Mouse (Mus musculus): ENCODE results near the gene Kcnq4. TPM values are rescaled to one million over a fixed set of nuclear protein-coding genes. Genes with fewer than 3 reads are reported as not detected.
A peak's percentile ranks its signal among the peaks of the same experiment; 100 is the strongest.

The Kcnq4 gene
- polyA plus RNA-seq, 1 experiment, result 8.3 TPM

DNA sequence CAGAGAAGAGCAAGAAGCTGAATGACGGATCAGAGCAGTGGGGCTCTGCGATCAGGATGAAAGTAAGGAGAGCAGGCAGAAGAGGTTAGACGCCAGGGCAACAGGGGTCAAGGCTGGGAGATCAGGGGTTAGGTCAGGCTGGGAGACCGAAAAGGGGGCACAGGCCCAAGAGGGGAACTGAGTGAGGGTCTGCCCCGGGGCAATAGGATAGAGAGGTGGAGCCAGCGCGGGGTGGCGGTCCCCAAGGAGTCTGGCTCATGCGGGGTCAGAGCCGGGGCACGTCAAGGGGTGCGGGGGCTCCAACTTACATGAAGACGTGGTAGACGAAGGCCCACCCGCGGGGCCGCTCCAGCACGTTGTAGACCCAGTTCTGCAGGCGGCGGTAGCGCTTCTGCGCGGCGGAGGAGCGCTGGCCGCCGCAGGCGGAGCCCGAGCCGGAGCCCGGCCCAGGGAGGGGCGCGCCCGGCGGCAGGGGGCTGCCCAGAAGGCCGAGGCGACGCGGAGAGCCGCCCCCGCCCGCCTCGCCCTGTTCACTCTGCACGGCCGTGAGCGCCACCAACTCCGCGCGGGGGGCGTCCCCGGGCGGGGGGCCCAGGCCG lies 1.8 kb downstream of the Kcnq4 start:
- TF ChIP-seq CTCF (IDR thresholded peaks at IDR 0.05; ENCODE audit: insufficient read depth, low read length), result no peak
- no peak for TF ChIP-seq POLR2A (IDR thresholded peaks at IDR 0.05; ENCODE audit: borderline replicate concordance, extremely low read depth, low read depth, low read length)
- H3K4me1 ChIP-seq (ENCODE audit: control insufficient read depth, insufficient read depth, low read length), result 0 out of 2 replicates have a peak, but pooled peaks cover 2% of the 10 kb centered on the region
- DNase-seq, result peak; percentile 16
- peak overlapping the region; percentile 49 for H3K4me3 ChIP-seq (replicated peaks; ENCODE audit: extremely low read depth, low read depth, low read length)
- WGBS, result 7% methylated on average over 51 of the region's 53 CpGs

DNA sequence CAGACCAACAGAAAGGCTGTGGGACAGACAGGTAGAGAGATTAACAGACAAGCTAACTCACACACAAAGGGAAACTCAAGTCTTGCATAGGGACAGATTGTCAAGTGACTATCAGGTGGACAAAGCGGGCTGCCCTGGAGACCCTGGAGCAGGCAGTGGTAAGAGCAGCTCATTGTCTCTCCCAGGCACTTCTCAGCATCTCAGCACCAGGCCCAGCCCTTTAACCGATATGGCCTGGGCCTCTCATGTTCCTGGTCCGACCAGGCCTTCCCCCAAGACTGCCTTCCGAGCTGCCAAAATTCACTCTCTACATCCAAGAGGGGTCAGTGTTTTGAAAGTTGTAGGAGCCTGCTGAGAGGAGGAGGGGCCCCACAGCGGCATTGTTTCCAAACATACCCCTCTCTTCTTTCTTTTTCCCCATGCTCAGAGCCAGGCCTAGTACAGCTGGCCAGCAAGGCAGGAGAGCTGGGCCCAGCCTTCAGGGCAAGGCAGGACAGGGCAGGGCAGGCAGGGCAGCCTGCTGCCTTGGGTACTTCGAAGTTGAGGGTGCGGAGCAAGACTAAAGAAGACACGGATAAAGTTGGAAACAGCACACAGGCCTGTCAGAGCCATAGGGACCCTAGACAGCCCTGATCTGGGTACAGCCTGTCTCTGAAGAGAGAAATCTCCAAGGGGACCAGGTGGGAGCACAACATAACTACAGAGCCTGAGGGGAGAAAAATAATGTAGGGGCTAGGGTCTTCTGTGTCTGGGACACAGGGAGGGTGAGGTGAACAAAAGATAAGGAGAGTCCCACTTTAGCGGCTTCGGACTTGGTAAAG lies 2.5 kb downstream of the Kcnq4 start:
- peak overlapping the region; percentile 31 for H3K4me3 ChIP-seq (replicated peaks; ENCODE audit: extremely low read depth, low read depth, low read length)
- 57% methylated on average over 10 of the region's 10 CpGs for WGBS
- no peak for DNase-seq
- TF ChIP-seq CTCF (IDR thresholded peaks at IDR 0.05; ENCODE audit: insufficient read depth, low read length) (no peak), POLR2A (IDR thresholded peaks at IDR 0.05; ENCODE audit: borderline replicate concordance, extremely low read depth, low read depth, low read length) (no peak)
- 0 out of 2 replicates have a peak, but pooled peaks cover 2% of the 10 kb centered on the region for H3K4me1 ChIP-seq (ENCODE audit: control insufficient read depth, insufficient read depth, low read length)

DNA sequence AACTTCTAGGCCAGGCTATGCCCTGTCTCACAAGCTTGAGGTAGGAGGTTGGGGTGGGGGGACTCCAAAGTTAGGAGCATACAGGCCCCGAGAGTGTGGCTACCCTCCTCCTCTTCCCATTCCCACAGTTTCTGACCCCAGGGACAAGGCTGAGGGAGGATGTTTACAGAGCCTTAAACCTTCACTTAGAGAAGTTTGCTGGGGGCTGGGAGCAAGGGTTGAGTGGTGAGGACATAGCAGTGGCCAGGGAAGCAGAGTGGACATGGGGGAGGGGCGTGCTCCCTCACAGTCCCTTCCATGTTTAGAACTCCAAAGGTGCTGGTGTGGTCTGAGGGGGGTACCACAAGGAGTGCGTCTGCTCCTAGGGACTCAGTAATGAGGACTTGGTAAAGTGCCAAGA lies 4.8 kb downstream of the Kcnq4 start:
- TF ChIP-seq CTCF (IDR thresholded peaks at IDR 0.05; ENCODE audit: insufficient read depth, low read length), result no peak
- TF ChIP-seq POLR2A (IDR thresholded peaks at IDR 0.05; ENCODE audit: borderline replicate concordance, extremely low read depth, low read depth, low read length), result no peak
- Histone ChIP-seq H3K4me1 (ENCODE audit: control insufficient read depth, insufficient read depth, low read length) (0 out of 2 replicates have a peak, but pooled peaks cover 2% of the 10 kb centered on the region), H3K4me3 (replicated peaks; ENCODE audit: extremely low read depth, low read depth, low read length) (no peak overlapping the region)
- no peak for DNase-seq
- WGBS, result 70% methylated on average over 3 of the region's 3 CpGs

DNA sequence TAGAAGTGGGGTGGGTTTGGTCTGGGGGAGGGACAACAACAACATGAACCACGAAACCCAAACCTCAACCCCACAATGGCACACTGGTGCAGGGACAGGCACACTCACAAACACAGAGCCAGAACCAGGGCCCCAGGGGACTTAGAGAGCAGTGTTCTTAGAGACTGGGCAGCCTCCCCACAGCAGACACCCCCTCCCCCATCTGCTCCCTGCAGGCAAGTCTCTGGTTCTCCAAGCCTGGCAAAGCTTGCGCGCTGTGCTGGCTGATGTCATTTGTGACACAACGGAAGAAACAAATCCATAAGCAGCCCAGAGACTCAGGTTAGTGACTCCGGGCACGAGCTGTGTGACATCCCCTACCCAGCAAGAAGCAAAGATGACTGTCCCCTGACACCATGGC lies 7.1 kb downstream of the Kcnq4 start:
- no peak for DNase-seq
- 78% methylated on average over 6 of the region's 6 CpGs for WGBS
- H3K4me1 ChIP-seq (ENCODE audit: control insufficient read depth, insufficient read depth, low read length), result no peaks in the 10 kb centered on the region
- TF ChIP-seq POLR2A (IDR thresholded peaks at IDR 0.05; ENCODE audit: borderline replicate concordance, extremely low read depth, low read depth, low read length) (no peak), CTCF (IDR thresholded peaks at IDR 0.05; ENCODE audit: insufficient read depth, low read length) (no peak)
- no peak overlapping the region for H3K4me3 ChIP-seq (replicated peaks; ENCODE audit: extremely low read depth, low read depth, low read length)

DNA sequence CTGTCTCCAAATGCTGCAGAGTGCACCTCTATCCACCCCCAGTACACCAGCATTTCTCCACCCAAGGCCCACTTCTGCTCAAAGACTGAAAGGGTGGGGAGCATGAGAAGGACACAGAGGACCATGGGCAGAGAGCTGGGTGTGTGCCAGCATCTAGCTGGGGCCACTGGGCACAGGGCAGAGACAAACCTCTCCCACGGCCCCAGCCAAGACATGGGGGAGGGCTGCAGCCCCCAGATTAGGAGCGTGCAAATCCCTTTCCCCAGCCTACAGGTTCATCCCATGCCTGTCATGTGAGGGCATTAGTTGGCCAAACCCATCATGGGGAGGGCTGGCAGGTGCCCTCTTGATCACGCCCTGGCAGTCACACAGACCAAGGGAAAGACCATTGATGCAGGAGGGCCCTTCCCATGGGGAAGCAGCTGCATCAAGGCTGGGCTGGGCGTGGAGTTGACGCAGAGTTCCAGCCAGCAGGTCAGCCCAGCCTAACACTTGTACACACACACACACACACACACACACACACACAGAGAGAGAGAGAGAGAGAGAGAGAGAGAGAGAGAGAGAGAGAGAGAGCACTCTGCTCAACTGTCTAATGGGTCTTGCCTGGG lies 14.3 kb downstream of the Kcnq4 start:
- DNase-seq, result no peak
- H3K4me3 ChIP-seq (replicated peaks; ENCODE audit: extremely low read depth, low read depth, low read length), result no peak overlapping the region
- H3K4me1 ChIP-seq (ENCODE audit: control insufficient read depth, insufficient read depth, low read length), result peaks cover 6% of the 10 kb centered on the region; the same call in 1 of the 2 replicates
- TF ChIP-seq POLR2A (IDR thresholded peaks at IDR 0.05; ENCODE audit: borderline replicate concordance, extremely low read depth, low read depth, low read length), result no peak
- no peak for TF ChIP-seq CTCF (IDR thresholded peaks at IDR 0.05; ENCODE audit: insufficient read depth, low read length)
- 76% methylated on average over 5 of the region's 5 CpGs for WGBS

DNA sequence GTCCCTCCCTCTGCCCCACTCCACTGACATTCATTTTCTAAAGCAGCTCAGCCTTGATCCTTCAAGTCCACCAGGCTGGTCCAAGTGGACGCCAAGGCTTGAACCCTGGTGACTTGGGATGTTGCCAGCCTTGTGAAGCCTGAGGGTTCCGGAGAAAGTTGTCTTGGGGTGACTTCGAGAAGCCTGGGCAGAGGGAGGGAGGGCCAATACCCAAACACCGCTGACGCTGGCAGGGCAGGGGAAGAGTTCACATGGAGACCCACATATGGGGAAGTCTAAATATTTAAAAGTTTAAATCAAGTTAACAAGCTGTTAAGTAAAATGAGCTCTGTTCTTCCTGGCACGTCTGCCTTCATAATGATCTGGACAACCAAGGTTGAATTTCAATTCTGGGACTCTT lies 15.7 kb downstream of the Kcnq4 start:
- 77% methylated on average over 6 of the region's 6 CpGs for WGBS
- Histone ChIP-seq H3K4me1 (ENCODE audit: control insufficient read depth, insufficient read depth, low read length) (peaks cover 6% of the 10 kb centered on the region; the same call in 1 of the 2 replicates), H3K4me3 (replicated peaks; ENCODE audit: extremely low read depth, low read depth, low read length) (no peak overlapping the region)
- TF ChIP-seq CTCF (IDR thresholded peaks at IDR 0.05; ENCODE audit: insufficient read depth, low read length) (no peak), POLR2A (IDR thresholded peaks at IDR 0.05; ENCODE audit: borderline replicate concordance, extremely low read depth, low read depth, low read length) (no peak)
- DNase-seq, result no peak

DNA sequence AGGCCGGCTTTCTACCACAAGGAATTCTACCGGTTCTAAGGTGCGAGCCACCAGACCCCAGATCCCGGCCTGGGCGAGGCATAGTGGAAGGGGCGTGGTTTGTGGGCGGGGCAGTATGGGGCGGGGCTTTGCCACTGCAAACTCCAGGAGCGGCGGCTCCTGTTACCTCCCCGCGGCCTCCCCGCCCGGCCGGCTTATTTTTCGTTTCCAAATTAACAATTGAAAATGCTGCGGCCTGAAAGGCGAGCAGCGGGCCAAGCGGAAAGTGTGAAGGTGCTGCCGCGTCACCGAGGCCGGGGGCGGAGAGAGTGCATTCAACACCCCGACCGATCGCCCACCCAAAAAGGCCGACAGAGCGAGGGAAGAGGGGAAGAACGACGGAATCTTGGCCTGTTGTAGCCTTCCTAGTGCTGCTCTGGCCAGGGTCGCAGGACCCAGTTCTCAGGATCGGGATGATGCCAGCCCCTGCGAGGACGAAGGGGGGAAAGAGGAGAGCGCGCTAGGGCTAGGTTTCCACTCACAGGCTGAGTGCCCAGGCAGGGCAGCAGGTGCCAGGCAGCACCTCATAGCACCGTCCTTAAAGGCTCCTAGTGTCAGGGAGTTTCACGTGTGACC lies 17.3 kb downstream of the Kcnq4 start:
- Histone ChIP-seq H3K4me1 (ENCODE audit: control insufficient read depth, insufficient read depth, low read length) (peaks cover 6% of the 10 kb centered on the region; the same call in 1 of the 2 replicates), H3K4me3 (replicated peaks; ENCODE audit: extremely low read depth, low read depth, low read length) (peak overlapping the region; percentile 61)
- TF ChIP-seq POLR2A (IDR thresholded peaks at IDR 0.05; ENCODE audit: borderline replicate concordance, extremely low read depth, low read depth, low read length), result no peak
- no peak for TF ChIP-seq CTCF (IDR thresholded peaks at IDR 0.05; ENCODE audit: insufficient read depth, low read length)
- 1% methylated on average over 40 of the region's 40 CpGs for WGBS
- peak; percentile 54 for DNase-seq

DNA sequence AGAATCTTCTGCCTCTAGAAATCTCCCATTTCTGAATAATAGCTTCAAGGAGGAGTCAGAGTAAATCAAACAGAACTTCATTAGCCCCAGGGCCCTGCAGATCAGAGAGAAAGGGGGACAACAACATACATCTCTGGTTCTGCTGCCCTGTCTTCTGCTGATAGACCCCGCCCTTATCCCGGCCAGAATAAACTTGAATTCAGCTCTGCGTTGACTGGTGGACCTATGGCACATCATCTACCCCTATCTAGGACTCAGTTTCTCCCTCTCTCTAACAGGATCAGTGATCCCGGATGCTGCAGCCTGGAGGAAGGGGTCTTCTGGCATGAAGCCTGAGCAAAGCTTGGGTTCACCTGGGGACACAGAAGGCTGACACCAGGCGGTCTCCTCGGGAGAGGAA lies 17.8 kb downstream of the Kcnq4 start:
- peaks cover 6% of the 10 kb centered on the region; the same call in 1 of the 2 replicates for H3K4me1 ChIP-seq (ENCODE audit: control insufficient read depth, insufficient read depth, low read length)
- 27% methylated on average over 6 of the region's 6 CpGs for WGBS
- DNase-seq, result no peak
- TF ChIP-seq CTCF (IDR thresholded peaks at IDR 0.05; ENCODE audit: insufficient read depth, low read length) (no peak), POLR2A (IDR thresholded peaks at IDR 0.05; ENCODE audit: borderline replicate concordance, extremely low read depth, low read depth, low read length) (no peak)
- H3K4me3 ChIP-seq (replicated peaks; ENCODE audit: extremely low read depth, low read depth, low read length), result peak overlapping the region; percentile 15

DNA sequence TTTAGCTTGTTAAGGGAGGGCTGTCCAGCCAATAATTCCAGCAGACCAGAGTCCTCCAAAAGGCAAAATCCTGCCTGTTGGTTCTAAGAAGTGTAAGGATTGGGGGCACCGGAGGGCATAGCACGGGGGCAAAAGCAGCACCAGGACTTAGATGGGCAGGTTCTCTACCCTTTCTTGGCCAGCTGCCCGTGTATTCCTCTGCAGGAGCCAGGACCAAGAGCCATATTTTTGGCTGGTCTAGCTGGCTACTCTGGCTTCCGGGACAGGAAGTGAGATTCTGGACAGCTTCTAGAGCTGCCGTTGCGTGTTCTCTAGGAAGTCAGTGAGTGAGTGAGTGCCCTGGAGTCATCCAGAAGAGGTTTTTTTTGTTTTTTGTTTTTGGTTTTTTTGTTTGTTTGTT lies 18.3 kb downstream of the Kcnq4 start:
- TF ChIP-seq POLR2A (IDR thresholded peaks at IDR 0.05; ENCODE audit: borderline replicate concordance, extremely low read depth, low read depth, low read length), result no peak
- TF ChIP-seq CTCF (IDR thresholded peaks at IDR 0.05; ENCODE audit: insufficient read depth, low read length), result no peak
- H3K4me3 ChIP-seq (replicated peaks; ENCODE audit: extremely low read depth, low read depth, low read length), result no peak overlapping the region
- 23% methylated on average over 6 of the region's 6 CpGs for WGBS
- peak; percentile 15 for DNase-seq
- H3K4me1 ChIP-seq (ENCODE audit: control insufficient read depth, insufficient read depth, low read length), result peaks cover 6% of the 10 kb centered on the region; the same call in 1 of the 2 replicates
